ENCODE assay signal across 36 mouse cellular contexts in the genomic region with DNA sequence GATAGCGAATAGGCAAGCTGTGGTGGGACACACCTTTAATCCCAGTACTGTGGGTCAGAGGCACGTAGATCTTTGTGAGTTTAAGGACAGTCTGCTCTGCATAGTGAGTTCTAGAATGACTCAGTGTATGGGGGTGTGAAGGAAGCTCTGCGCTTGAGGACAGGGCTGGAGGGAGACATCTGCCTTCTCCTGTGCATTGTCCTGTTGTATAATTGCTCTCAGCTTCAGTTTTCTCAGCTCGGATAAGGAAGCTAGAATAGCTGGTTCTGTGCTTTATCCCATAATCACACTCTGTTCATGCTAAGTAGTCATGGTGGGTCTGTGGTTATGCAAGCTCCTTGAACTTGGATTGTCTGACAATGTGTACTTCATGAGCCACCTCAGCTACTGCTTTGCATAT. TPM values are rescaled to one million over a fixed set of nuclear protein-coding genes. Genes with fewer than 3 reads are reported as not detected.
A peak's percentile ranks its signal among the peaks of the same experiment; 100 is the strongest.
DNase-seq lines count a peak whose midpoint lies in the region; TF ChIP-seq lines count a peak whose summit lies in the region.
"Had no signal": no experiment of that assay in that cellular context is flagged by ENCODE, and none has a peak within 500 bp of the region (broad histone marks: within the 10 kb centered on the region; RNA-seq: fewer than 3 reads in every experiment).

No protein-coding gene starts in this region.

- DNase-seq in frontal cortex, adult 2 months (ENCODE audit: extremely low spot score in 1 of 2, low spot score in 1 of 2): peak; percentile 41 to 52
- no peak for DNase-seq in frontal cortex, postnatal 10 days (ENCODE audit: low spot score in 2 of 2)
- DNase-seq in left cerebral cortex, adult 2 months (ENCODE audit: extremely low spot score in 1 of 2, low spot score in 2 of 2): no peak
- no peak for DNase-seq in left cerebral cortex, postnatal 10 days (ENCODE audit: extremely low spot score in 1 of 2, low spot score in 2 of 2)
- peak; percentile 57 for DNase-seq in right cerebral cortex, adult 18-20 months
- DNase-seq in right cerebral cortex, postnatal 10 days (ENCODE audit: low spot score in 2 of 2): no peak
- peak; percentile 85 for DNase-seq in brain, adult 2 months (ENCODE audit: low read depth, low spot score)
- no peak for DNase-seq in gastrocnemius, postnatal 25 days
- DNase-seq: adrenal gland, adult 2 months; adrenal gland, postnatal 14 days; B cell, adult 2 months; cerebellum, adult 11-12 months; cerebellum, adult 8-10 months; cerebellum, postnatal 10 days; cerebellum, postnatal 36 days; embryo, embryonic 11 days; gastrocnemius, postnatal 10 days; heart, adult 11 months had no signal

- TF ChIP-seq CTCF in left cerebral cortex, adult 2 months (IDR thresholded peaks at IDR 0.05): no peak

- H3K4me3 ChIP-seq in left cerebral cortex, adult 2 months: no peak overlapping the region
- H3K4me3 ChIP-seq: embryonic facial prominence, embryonic 10.5 days; embryonic facial prominence, embryonic 13.5 days; erythroblast, embryonic 14.5 days; forebrain, embryonic 12.5 days; forebrain, embryonic 15.5 days; hindbrain, embryonic 12.5 days; hindbrain, embryonic 15.5 days had no signal

- peak overlapping the region; percentile 36 for H3K27ac ChIP-seq in left cerebral cortex, adult 2 months
- H3K27ac ChIP-seq: embryonic facial prominence, embryonic 10.5 days; embryonic facial prominence, embryonic 13.5 days; forebrain, embryonic 12.5 days; forebrain, embryonic 15.5 days; hindbrain, embryonic 12.5 days; hindbrain, embryonic 15.5 days had no signal

- intact Hi-C loops in left cerebral cortex, adult 2 months (cut with DNase I): loop anchor here (2.0 kb wide), 1 partner anchor 50 kb away; no protein-coding TSS in a partner anchor
- intact Hi-C loops in left cerebral cortex, postnatal 10 days (cut with DNase I): no loop called here

RNA-seq across cellular contexts. Expression of a gene that starts 11.0 kb away (rescaled TPM):
- polyA plus RNA-seq in frontal cortex, adult 2 months (2012; rRNA removed): 53.7 and 54.1 TPM in 2 replicates
- total RNA-seq in left cerebral cortex, adult 2 months (2021): 100 to 1,000 TPM; 161 to 177 TPM
- total RNA-seq in left cerebral cortex, postnatal 10 days (2021): 100 to 1,000 TPM; 113 to 116 TPM
- 10 to 100 TPM in 1 of 2 experiments, 1 to 10 TPM in 1; 8.7 to 10.8 TPM for total RNA-seq in gastrocnemius, postnatal 25 days (2021)

RNA-seq across cellular contexts. Expression of a gene that starts 17.4 kb away (rescaled TPM):
- polyA plus RNA-seq in frontal cortex, adult 2 months (2012; rRNA removed): 0.08 TPM in 1 of 2 replicates, not detected in the other
- under 1 TPM in 1 of 2 experiments, not detected in 1; 0.33 TPM for total RNA-seq in left cerebral cortex, adult 2 months (2021)
- total RNA-seq in left cerebral cortex, postnatal 10 days (2021): under 1 TPM in 1 of 2 experiments, not detected in 1; 0.19 TPM
- total RNA-seq in gastrocnemius, postnatal 25 days (2021): not detected
- total RNA-seq: adrenal gland, adult 2 months; adrenal gland, postnatal 14 days; adrenal gland, postnatal 4 days; gastrocnemius, adult 18-20 months; gastrocnemius, postnatal 10 days; gastrocnemius, postnatal 4 days; heart, adult 8-10 months; heart, postnatal 25 days; hematopoietic stem cell, adult 5-6 weeks; MEL had no signal
- polyA plus RNA-seq: adrenal gland, adult 2 months; brain, embryonic 14.5 days; embryonic facial prominence, embryonic 10.5 days; embryonic facial prominence, embryonic 13.5 days; erythroblast, embryonic 14.5 days; forebrain, embryonic 12.5 days; forebrain, embryonic 15.5 days; heart, embryonic 11.5 days; heart, embryonic 14.5 days; heart, postnatal 0 days; hindbrain, embryonic 12.5 days; hindbrain, embryonic 15.5 days had no signal

RNA-seq across cellular contexts. Expression of a gene that starts 46.2 kb away (rescaled TPM):
- 72.8 and 77.9 TPM in 2 replicates for polyA plus RNA-seq in frontal cortex, adult 2 months (2012; rRNA removed)
- 10 to 100 TPM; 81.8 to 92.1 TPM for total RNA-seq in left cerebral cortex, adult 2 months (2021)
- 10 to 100 TPM; 47.9 to 48.5 TPM for total RNA-seq in left cerebral cortex, postnatal 10 days (2021)
- under 1 TPM; 0.64 to 0.75 TPM for total RNA-seq in gastrocnemius, postnatal 25 days (2021)
- total RNA-seq: hematopoietic stem cell, adult 5-6 weeks had no signal
- polyA plus RNA-seq: erythroblast, embryonic 14.5 days had no signal

RNA-seq across cellular contexts. Expression of a gene that starts 58.6 kb away (rescaled TPM):
- polyA plus RNA-seq in frontal cortex, adult 2 months (2012; rRNA removed): 0.80 and 0.94 TPM in 2 replicates
- under 1 TPM; 0.18 to 0.42 TPM for total RNA-seq in left cerebral cortex, adult 2 months (2021)
- total RNA-seq in left cerebral cortex, postnatal 10 days (2021): under 1 TPM; 0.19 to 0.20 TPM
- total RNA-seq in gastrocnemius, postnatal 25 days (2021): not detected
- total RNA-seq: adrenal gland, adult 2 months; adrenal gland, postnatal 14 days; adrenal gland, postnatal 4 days; gastrocnemius, adult 18-20 months; hematopoietic stem cell, adult 5-6 weeks had no signal
- polyA plus RNA-seq: adrenal gland, adult 2 months had no signal

Comparison
In these comparisons a context has a peak if more than half of its experiments do, and no peak if none do; other contexts are left out.
1. DNase-seq: peak in frontal cortex, adult 2 months (2 of 2), right cerebral cortex, adult 18-20 months (single experiment) and brain, adult 2 months (single experiment); none in frontal cortex, postnatal 10 days (0 of 2), left cerebral cortex, adult 2 months (0 of 2), left cerebral cortex, postnatal 10 days (0 of 2), right cerebral cortex, postnatal 10 days (0 of 2) and gastrocnemius, postnatal 25 days (single experiment).
2. RNA of a gene that starts 11.0 kb away (total RNA-seq): 161 to 177 TPM in left cerebral cortex, adult 2 months and 113 to 116 TPM in left cerebral cortex, postnatal 10 days; 8.7 to 10.8 TPM in gastrocnemius, postnatal 25 days; every median in the first group is over 4 times any median in the second.
3. RNA of a gene that starts 46.2 kb away (total RNA-seq): 81.8 to 92.1 TPM in left cerebral cortex, adult 2 months and 47.9 to 48.5 TPM in left cerebral cortex, postnatal 10 days; 0.64 to 0.75 TPM in gastrocnemius, postnatal 25 days; every median in the first group is over 10 times any median in the second.